Mouse (Mus musculus) embryonic facial prominence, embryonic 11.5 days (tissue): ENCODE data around the gene 9030025P20Rik. TPM values are rescaled to one million over a fixed set of nuclear protein-coding genes. Genes with fewer than 3 reads are reported as not detected.
A peak's percentile ranks its signal among the peaks of the same experiment; 100 is the strongest.

Experiments used
- ATAC-seq: fragments of 200-750 bp; cut with Nextera tagmentation; replicated peaks from 2 replicates; pipeline ENCODE4 v1.8.0; 2017; ENCODE audit warnings: low read depth; ENCODE audit not compliant: insufficient number of reproducible peaks, low FRiP score, low TSS enrichment
- DNase-seq: peaks from one replicate; pipeline ENCODE4 v3.0.0-alpha.2; 2015; ENCODE audit warnings: low spot score
- H3K27ac ChIP-seq: fragments of 300-500 bp; sonication (generic); replicated peaks from 2 replicates; pipeline ENCODE4 v1.5.1; 2014; ENCODE audit warnings: mild to moderate bottlenecking, low read depth, low read length, control low read depth
- H3K27me3 ChIP-seq: fragments of 300-500 bp; sonication (generic); 2 replicates; pipeline ENCODE4 v1.6.1; 2014; ENCODE audit warnings: mild to moderate bottlenecking, low read length, moderate library complexity, mixed read lengths; ENCODE audit not compliant: control insufficient read depth, insufficient read depth
- H3K36me3 ChIP-seq: fragments of 300-500 bp; sonication (generic); replicated peaks from 2 replicates; pipeline ENCODE4 v1.6.1; 2014; ENCODE audit warnings: low read depth, mild to moderate bottlenecking, low read length, moderate library complexity, mixed read lengths; ENCODE audit not compliant: control insufficient read depth, insufficient read depth
- H3K4me1 ChIP-seq: fragments of 300-500 bp; sonication (generic); 2 replicates; pipeline ENCODE4 v1.6.1; 2014; ENCODE audit warnings: low read length, mixed read lengths; ENCODE audit not compliant: control insufficient read depth, insufficient read depth
- H3K4me2 ChIP-seq: fragments of 300-500 bp; sonication (generic); 2 replicates; pipeline ENCODE4 v1.6.1; 2014; ENCODE audit warnings: low read depth, mild to moderate bottlenecking, control low read depth, low read length, moderate library complexity
- H3K4me3 ChIP-seq: fragments of 300-500 bp; sonication (generic); 2 replicates; pipeline ENCODE4 v1.5.1; 2014; ENCODE audit warnings: low read depth, low read length, control low read depth
- H3K9ac ChIP-seq: fragments of 300-500 bp; sonication (generic); replicated peaks from 2 replicates; pipeline ENCODE4 v1.6.1; 2014; ENCODE audit warnings: mild to moderate bottlenecking, control low read depth, low read length
- H3K9me3 ChIP-seq: fragments of 300-500 bp; sonication (generic); replicated peaks from 2 replicates; pipeline ENCODE4 v1.6.1; 2016; ENCODE audit warnings: mild to moderate bottlenecking, low read length, inconsistent platforms, mixed read lengths; ENCODE audit not compliant: control insufficient read depth
- WGBS: fragments of 180-500 bp; shearing (Covaris S2); extraction: QIAGEN DNeasy Blood & Tissue Kit; methylation state at CpG from one replicate; pipeline ENCODE4 v1.1.7; 2014; 5-methylcytosine and 5-hydroxymethylcytosine counted together
- polyA plus RNA-seq: library from polyadenylated mRNA; unstranded; fragments of >200 nt; fragmentation: Nextera tagmentation; extraction: Ambion mirVana; gene quantifications from 2 replicates; pipeline ENCODE4 v1.2.1, GENCODE M21; 2014

9030025P20Rik gene
- polyA plus RNA-seq, 1 experiment from 2014 or later, result 10.7 TPM

DNA sequence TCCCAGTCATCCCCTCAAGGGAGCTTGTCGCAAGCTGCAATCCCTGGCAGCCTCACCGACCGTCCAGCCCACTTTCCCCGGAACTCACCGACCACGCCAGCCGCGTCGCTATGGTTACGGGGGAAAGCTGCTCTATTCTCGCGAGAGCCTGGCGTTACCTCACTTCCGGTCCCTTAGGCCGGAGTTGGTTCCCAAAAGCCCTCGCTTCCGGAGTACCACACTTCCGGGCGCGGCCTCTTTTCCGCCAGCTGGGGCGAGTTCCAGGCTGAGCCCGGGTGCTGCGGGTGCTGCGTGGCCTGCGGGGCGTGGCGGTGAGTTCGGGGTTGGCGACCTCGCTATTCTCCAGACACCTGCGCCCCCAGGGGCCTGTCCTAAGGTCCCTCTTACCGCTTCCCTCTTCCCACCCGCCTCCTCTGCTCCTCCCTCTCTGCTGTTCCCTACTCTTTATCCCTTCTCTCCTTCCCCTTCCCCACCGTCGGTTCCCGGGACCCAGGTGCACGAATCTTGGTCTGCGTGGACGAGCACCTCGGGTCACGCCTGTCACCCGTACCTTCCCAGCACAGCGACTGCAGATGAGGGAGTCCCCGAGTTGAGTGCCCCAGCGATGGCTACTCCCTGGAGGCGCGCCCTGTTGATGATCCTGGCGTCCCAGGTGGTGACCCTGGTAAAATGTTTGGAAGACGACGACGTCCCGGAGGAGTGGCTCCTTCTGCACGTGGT is 35.1 kb upstream of the 9030025P20Rik start, which contains the start of the genes Wdr27 and 1600012H06Rik:
TSS of gene Wdr27 (minus strand) at position 150 of the 720 bp plus-strand sequence.
TSS of gene 1600012H06Rik (plus strand) at position 176 of the 720 bp plus-strand sequence.
- Histone ChIP-seq H3K4me2 (peak within 1 kb of the TSS; percentile 80), H3K4me1 (no peaks in the 10 kb centered on the region), H3K27me3 (no peaks in the 10 kb centered on the region), H3K9ac (peak within 1 kb of the TSS; percentile 77), H3K9me3 (no peaks in the 10 kb centered on the region), H3K36me3 (no peaks in the 10 kb centered on the region), H3K4me3 (peak within 1 kb of the TSS; percentile 79), H3K27ac (no peak within 1 kb of the TSS)
- under 1% methylated on average over 54 of the region's 54 CpGs for WGBS
- DNase-seq, result peak; percentile 100
- peak; percentile 97 for ATAC-seq

DNA sequence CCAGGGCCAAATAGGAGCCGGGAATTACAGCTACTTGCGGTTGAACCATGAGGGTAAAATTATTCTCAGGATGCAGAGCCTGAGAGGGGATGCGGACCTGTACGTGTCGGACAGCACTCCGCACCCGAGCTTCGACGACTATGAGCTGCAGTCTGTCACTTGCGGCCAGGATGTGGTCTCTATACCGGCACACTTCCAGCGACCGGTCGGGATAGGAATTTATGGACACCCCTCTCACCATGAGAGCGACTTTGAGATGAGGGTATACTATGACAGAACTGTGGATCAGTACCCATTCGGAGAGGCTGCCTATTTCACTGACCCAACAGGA is 34.6 kb upstream of the 9030025P20Rik start:
- WGBS, result 21% methylated on average over 16 of the region's 16 CpGs
- no peak for DNase-seq
- Histone ChIP-seq H3K4me2 (peak overlapping the region; percentile 80), H3K27ac (no peak overlapping the region), H3K36me3 (no peaks in the 10 kb centered on the region), H3K9ac (peak overlapping the region; percentile 77), H3K9me3 (no peaks in the 10 kb centered on the region), H3K4me1 (no peaks in the 10 kb centered on the region), H3K27me3 (no peaks in the 10 kb centered on the region), H3K4me3 (peak overlapping the region; percentile 79)
- no peak; the same call in 1 of the 2 replicates for ATAC-seq

DNA sequence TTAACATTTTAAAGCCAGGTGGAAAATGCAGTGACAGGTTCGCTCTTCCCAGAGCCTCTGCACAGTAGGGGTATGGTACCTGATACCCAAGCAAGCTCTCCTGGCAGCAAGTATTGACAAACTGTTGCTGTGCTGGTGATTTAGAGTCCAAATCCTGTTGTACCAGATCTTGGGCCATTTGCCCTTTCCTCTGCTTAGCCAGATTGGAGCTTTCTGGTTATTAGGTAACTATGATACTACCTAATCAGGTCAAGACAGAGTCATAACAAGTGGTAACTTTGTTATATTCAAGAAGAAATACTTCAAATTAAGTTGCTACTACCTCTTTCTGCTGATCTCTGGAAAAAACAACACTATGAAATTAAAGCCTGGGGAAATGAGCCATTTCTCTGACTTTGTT is 33.7 kb upstream of the 9030025P20Rik start:
- H3K36me3 ChIP-seq, result no peaks in the 10 kb centered on the region
- no peaks in the 10 kb centered on the region for H3K4me1 ChIP-seq
- no peaks in the 10 kb centered on the region for H3K9me3 ChIP-seq
- H3K4me2 ChIP-seq, result no peak overlapping the region
- no peaks in the 10 kb centered on the region for H3K27me3 ChIP-seq
- H3K9ac ChIP-seq, result no peak overlapping the region
- WGBS, result 92% methylated on average over 1 of the region's 1 CpGs
- no peak for ATAC-seq
- no peak overlapping the region for H3K4me3 ChIP-seq
- no peak for DNase-seq
- no peak overlapping the region for H3K27ac ChIP-seq

DNA sequence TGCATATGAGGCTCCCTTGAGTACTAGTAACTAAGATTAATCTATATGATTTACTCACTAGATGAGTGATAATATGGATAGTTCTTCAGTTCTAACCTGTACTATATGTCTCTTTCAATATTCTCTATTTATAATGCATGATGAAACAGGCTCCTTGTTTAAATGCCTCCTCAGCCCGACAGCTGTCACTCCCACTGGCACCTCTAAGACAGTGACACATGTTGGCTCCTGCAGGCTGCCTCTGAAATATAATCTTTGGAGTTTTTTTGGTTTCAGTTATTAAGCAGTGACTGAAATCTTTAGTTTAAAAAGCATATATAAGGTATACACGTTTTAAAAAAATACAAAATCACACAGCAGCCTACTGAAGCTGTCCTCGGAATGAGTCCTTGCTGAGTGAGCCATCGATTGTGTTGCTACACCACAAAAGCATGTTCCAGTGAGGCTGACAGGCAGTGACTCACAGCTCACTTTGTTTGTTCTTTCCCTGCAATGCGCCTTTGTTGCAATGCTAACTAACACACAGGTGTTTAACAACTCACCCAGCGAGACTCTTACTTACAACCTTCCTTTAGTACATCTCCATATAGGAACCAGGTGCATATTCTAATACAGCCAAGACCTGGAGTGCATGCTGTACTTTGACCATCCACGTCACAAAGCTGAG is 29.0 kb upstream of the 9030025P20Rik start:
- Histone ChIP-seq H3K4me1 (no peaks in the 10 kb centered on the region), H3K9ac (no peak overlapping the region), H3K9me3 (no peaks in the 10 kb centered on the region), H3K4me2 (no peak overlapping the region), H3K27ac (no peak overlapping the region), H3K4me3 (no peak overlapping the region), H3K36me3 (peaks cover 5% of the 10 kb centered on the region), H3K27me3 (no peaks in the 10 kb centered on the region)
- ATAC-seq (no peak), DNase-seq (no peak)
- 84% methylated on average over 7 of the region's 7 CpGs for WGBS

DNA sequence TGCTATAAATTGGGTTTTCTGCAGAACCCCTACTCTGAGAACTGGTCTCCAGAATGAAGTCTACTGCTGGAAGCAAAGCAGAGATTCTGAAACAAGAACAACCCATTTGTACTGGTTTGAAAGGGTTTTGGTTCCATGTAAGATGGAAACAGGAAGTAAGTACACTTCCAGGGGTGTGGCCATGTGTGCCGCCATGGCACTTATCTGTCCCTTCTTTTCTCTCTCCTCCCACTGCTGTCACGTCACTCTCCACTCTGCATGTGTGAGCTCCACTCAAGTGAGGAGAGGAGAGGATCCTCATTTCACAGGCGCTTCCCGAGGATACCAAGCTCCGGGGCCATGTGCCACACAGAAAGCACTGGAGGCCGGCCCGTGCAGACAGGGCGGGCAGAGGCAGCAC is 24.8 kb upstream of the 9030025P20Rik start:
- Histone ChIP-seq H3K9ac (no peak overlapping the region), H3K27ac (no peak overlapping the region), H3K4me3 (no peak overlapping the region), H3K9me3 (no peaks in the 10 kb centered on the region), H3K36me3 (peaks cover 5% of the 10 kb centered on the region), H3K4me2 (no peak overlapping the region), H3K27me3 (no peaks in the 10 kb centered on the region), H3K4me1 (no peaks in the 10 kb centered on the region)
- 87% methylated on average over 8 of the region's 8 CpGs for WGBS
- DNase-seq, result no peak
- ATAC-seq, result no peak

DNA sequence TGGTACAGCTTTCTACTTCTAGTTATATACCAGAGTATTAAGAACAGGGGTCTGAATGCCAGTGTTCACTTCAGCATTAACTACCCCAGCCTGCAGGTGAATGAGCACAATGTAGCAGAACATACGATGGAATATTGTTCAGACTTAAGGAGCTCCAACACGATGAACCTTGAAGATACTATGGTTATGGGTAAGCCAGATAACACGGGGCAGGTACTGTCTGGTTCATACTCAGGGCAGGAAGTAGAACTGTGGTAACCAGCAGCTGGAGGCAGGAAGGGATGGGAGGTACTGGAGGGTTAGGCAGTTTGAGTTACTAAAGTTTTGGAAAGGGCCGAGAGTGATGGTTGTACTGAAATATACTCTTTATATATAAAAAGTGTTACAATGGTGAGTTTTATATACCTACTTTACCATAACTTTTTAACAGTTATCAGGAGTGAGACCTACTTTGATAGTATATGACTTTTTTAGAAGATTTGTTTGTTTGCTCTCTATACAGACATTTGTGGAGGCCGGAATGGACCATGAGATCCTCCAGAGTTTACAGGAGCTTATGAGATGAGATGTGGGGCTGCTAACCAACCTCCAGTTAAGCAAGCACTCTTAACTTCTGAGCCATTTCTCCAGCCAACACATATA is 19.5 kb upstream of the 9030025P20Rik start:
- H3K36me3 ChIP-seq, result 0 out of 2 replicates have a peak, but pooled peaks cover 2% of the 10 kb centered on the region
- no peaks in the 10 kb centered on the region for H3K27me3 ChIP-seq
- H3K27ac ChIP-seq, result no peak overlapping the region
- WGBS, result 93% methylated on average over 5 of the region's 5 CpGs
- no peak for DNase-seq
- no peak overlapping the region for H3K9ac ChIP-seq
- H3K4me2 ChIP-seq, result no peak overlapping the region
- no peaks in the 10 kb centered on the region for H3K4me1 ChIP-seq
- ATAC-seq, result no peak
- no peak overlapping the region for H3K4me3 ChIP-seq
- no peaks in the 10 kb centered on the region for H3K9me3 ChIP-seq

DNA sequence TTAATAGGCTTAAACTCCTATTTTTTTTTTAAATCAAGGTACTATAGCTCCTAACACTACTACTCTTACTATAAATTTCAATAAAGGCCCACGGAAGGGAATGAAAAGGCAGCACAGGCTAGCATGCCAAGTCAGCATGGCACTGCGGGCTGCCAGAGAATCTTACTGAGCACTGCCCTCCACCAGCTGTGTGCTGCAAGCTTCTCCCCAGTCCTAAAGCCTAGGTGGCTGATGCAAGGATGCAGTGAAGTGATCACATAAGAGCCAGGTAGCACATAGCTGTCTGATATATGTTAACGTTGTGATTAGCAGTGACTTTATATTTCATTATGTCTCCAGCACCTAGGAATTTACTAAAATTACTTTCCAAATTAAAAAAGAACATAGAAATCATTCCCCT is 18.3 kb upstream of the 9030025P20Rik start:
- H3K27ac ChIP-seq, result no peak overlapping the region
- H3K27me3 ChIP-seq, result no peaks in the 10 kb centered on the region
- no peaks in the 10 kb centered on the region for H3K9me3 ChIP-seq
- H3K4me2 ChIP-seq, result peak overlapping the region; percentile 29
- no peaks in the 10 kb centered on the region for H3K36me3 ChIP-seq
- 38% methylated on average over 3 of the region's 3 CpGs for WGBS
- DNase-seq (no peak), ATAC-seq (no peak)
- peak overlapping the region; percentile 37; the same call in 1 of the 2 replicates for H3K9ac ChIP-seq
- H3K4me1 ChIP-seq, result no peaks in the 10 kb centered on the region
- peak overlapping the region; percentile 26; the same call in 1 of the 2 replicates for H3K4me3 ChIP-seq

DNA sequence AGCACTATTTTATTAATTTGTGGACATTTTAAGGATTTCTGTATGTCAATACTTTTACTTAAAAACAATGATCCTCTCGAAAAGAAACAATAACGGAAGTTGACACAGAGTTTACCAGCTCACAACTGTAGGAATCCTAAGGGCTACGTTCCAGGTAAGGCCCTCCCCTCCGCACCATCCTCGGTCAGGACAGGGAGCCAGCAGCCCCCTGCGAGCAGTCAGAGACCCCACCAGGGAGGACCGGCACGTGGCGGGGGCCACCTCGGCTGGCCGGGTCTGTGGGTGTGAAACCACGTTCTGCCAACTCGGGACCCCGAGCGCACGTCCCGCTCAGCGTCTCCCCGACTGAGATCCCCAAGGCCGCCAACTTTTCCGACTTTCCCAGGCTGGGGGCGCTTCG is 17.7 kb upstream of the 9030025P20Rik start:
- no peaks in the 10 kb centered on the region for H3K9me3 ChIP-seq
- H3K27me3 ChIP-seq, result no peaks in the 10 kb centered on the region
- ATAC-seq, result no peak; the same call in 1 of the 2 replicates
- no peak overlapping the region for H3K27ac ChIP-seq
- 0% methylated on average over 19 of the region's 23 CpGs for WGBS
- no peaks in the 10 kb centered on the region for H3K4me1 ChIP-seq
- H3K4me3 ChIP-seq, result peak overlapping the region; percentile 66
- peak overlapping the region; percentile 90 for H3K4me2 ChIP-seq
- DNase-seq, result peak; percentile 19
- no peaks in the 10 kb centered on the region for H3K36me3 ChIP-seq
- H3K9ac ChIP-seq, result peak overlapping the region; percentile 76
